Comparison of ENCODE assay signal across 8 mouse cellular contexts in the genomic region with DNA sequence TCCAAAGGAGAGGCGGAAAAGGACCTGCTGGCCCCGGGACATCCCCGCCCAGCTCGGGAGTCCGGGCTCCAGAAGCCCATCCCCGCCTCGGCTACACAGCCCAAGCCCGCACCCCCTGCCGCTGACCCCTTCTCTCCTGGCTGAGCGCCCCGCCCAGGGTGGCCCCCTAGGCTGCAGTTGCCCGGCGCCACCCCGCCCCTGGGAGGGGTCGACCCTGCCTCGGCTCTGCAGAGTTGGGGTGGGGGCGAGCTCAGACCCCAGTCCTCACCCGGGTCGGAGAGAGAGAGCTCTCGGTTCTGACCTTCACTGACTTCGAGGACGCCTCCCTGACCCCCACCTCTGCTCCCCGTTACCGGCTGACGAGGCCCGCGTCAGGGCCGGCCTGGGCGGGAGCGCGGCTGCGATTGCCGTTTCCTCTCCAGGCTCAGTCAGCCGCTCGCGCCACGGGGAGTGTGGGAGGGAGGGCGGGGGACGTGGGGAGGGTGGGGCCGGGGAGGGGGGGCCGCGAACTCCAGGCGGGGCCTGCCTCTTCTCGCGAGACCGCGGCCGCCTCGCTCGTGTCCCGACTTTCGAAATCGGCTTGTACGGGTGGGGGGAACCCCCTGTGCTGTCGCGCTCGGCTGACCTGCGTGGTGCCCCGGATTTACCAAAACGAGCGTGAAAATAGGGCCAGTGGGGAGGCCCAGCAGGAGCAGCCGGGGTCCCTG. TPM values are rescaled to one million over a fixed set of nuclear protein-coding genes. Genes with fewer than 3 reads are reported as not detected.
A peak's percentile ranks its signal among the peaks of the same experiment; 100 is the strongest.
DNase-seq lines count a peak whose midpoint lies in the region; ATAC-seq and TF ChIP-seq lines count a peak whose summit lies in the region.

A gene (minus strand): TSS at position 481 of the 707 bp plus-strand sequence.

- peaks cover 28% of the 10 kb centered on the region for H3K4me1 ChIP-seq in forebrain, embryonic 15.5 days
- no peaks in the 10 kb centered on the region for H3K4me1 ChIP-seq in lung, embryonic 14.5 days (ENCODE audit: insufficient read depth)
- H3K4me1 ChIP-seq in olfactory bulb, adult 2 months (ENCODE audit: control insufficient read depth, insufficient read depth, low read length): no peaks in the 10 kb centered on the region
- peaks cover 2% of the 10 kb centered on the region for H3K4me1 ChIP-seq in thymus, adult 2 months (replicated peaks; ENCODE audit: control insufficient read depth, insufficient read depth, low read length)

- TF ChIP-seq CTCF in layer of hippocampus, adult 2 months (conservative IDR thresholded peaks at IDR 0.05): 0 out of 2 replicates have a peak, but pooled peaks have one; percentile 8
- TF ChIP-seq CTCF in lung, embryonic 14.5 days (IDR thresholded peaks at IDR 0.05; ENCODE audit: low read depth): no peak
- no peak for TF ChIP-seq CTCF in olfactory bulb, adult 2 months (IDR thresholded peaks at IDR 0.05; ENCODE audit: insufficient read depth, low read depth, low read length)
- no peak for TF ChIP-seq CTCF in thymus, adult 2 months (IDR thresholded peaks at IDR 0.05; ENCODE audit: borderline replicate concordance, control insufficient read depth, extremely low read depth, insufficient read depth, low read length, poor library complexity)

- WGBS in forebrain, embryonic 15.5 days: under 1% methylated on average over 59 of the region's 62 CpGs
- WGBS in lung, embryonic 14.5 days: 1% methylated on average over 46 of the region's 62 CpGs
- WGBS in olfactory bulb, adult 2 months: under 1% methylated on average over 58 of the region's 62 CpGs
- WGBS in thymus, adult 2 months: 1% methylated on average over 50 of the region's 62 CpGs

- H3K36me3 ChIP-seq in forebrain, embryonic 15.5 days: no peaks in the 10 kb centered on the region
- H3K36me3 ChIP-seq in lung, embryonic 14.5 days (ENCODE audit: insufficient read depth): peaks cover 7% of the 10 kb centered on the region
- H3K36me3 ChIP-seq in thymus, adult 2 months (ENCODE audit: control insufficient read depth, insufficient read depth, low read length): no peaks in the 10 kb centered on the region

- H3K4me2 ChIP-seq in forebrain, embryonic 15.5 days (replicated peaks): peak within 1 kb of the TSS; percentile 74
- peak within 1 kb of the TSS; percentile 93 for H3K4me2 ChIP-seq in lung, embryonic 14.5 days

- H3K4me3 ChIP-seq in forebrain, embryonic 15.5 days: peak within 1 kb of the TSS; percentile 96
- H3K4me3 ChIP-seq in layer of hippocampus, adult 2 months: peak within 1 kb of the TSS; percentile 96
- H3K4me3 ChIP-seq in lung, embryonic 14.5 days (ENCODE audit: low read depth, low read length): peak within 1 kb of the TSS; percentile 92
- H3K4me3 ChIP-seq in olfactory bulb, adult 2 months (ENCODE audit: insufficient read depth, low read depth, low read length): peak within 1 kb of the TSS; percentile 78
- peak within 1 kb of the TSS; percentile 88 for H3K4me3 ChIP-seq in thymus, adult 2 months (ENCODE audit: control insufficient read depth, insufficient read depth, low read length)

- H3K27me3 ChIP-seq in forebrain, embryonic 15.5 days: no peaks in the 10 kb centered on the region
- H3K27me3 ChIP-seq in lung, embryonic 14.5 days (ENCODE audit: insufficient read depth, low read length): no peaks in the 10 kb centered on the region
- no peaks in the 10 kb centered on the region for H3K27me3 ChIP-seq in thymus, adult 2 months (ENCODE audit: control insufficient read depth, insufficient read depth, low read length)

- peak; percentile 86 for TF ChIP-seq POLR2A in olfactory bulb, adult 2 months (IDR thresholded peaks at IDR 0.05; ENCODE audit: insufficient read depth, low read depth, low read length)
- peak; percentile 93 for TF ChIP-seq POLR2A in thymus, adult 2 months (IDR thresholded peaks at IDR 0.05; ENCODE audit: control insufficient read depth, extremely low read depth, insufficient read depth, low read length, poor library complexity)

- ATAC-seq in forebrain, embryonic 15.5 days (replicated peaks): peak; percentile 88
- ATAC-seq in lung, embryonic 14.5 days (ENCODE audit: insufficient read depth): peak; percentile 90

- intact Hi-C loops in heart, postnatal 25 days (cut with DNase I): loop anchor here (2.0 to 10.0 kb wide), 3 partner anchors 42 to 686 kb away; a partner anchor contains a TSS

- H3K27ac ChIP-seq in forebrain, embryonic 15.5 days (replicated peaks): peak within 1 kb of the TSS; percentile 99
- peak within 1 kb of the TSS; percentile 100 for H3K27ac ChIP-seq in layer of hippocampus, adult 2 months
- H3K27ac ChIP-seq in lung, embryonic 14.5 days (ENCODE audit: low read depth): peak within 1 kb of the TSS; percentile 98
- peak within 1 kb of the TSS; percentile 99 for H3K27ac ChIP-seq in olfactory bulb, adult 2 months (ENCODE audit: insufficient read depth, low read depth, low read length)
- peak within 1 kb of the TSS; percentile 85 for H3K27ac ChIP-seq in thymus, adult 2 months (ENCODE audit: control insufficient read depth, insufficient read depth, low read length)

- peak within 1 kb of the TSS; percentile 95 for H3K9ac ChIP-seq in forebrain, embryonic 15.5 days (replicated peaks)
- H3K9ac ChIP-seq in lung, embryonic 14.5 days: peak within 1 kb of the TSS; percentile 94

- peak; percentile 90 for DNase-seq in ES-CJ7 (ENCODE audit: low read depth, low spot score)
- peak; percentile 88 for DNase-seq in cerebellum, adult 11 months
- DNase-seq in heart, postnatal 25 days (ENCODE audit: low spot score): peak; percentile 88
- DNase-seq in layer of hippocampus, adult 2 months (ENCODE audit: low spot score in 2 of 2): peak; percentile 89 to 94
- DNase-seq in lung, embryonic 14.5 days: peak; percentile 95
- DNase-seq in thymus, adult 2 months: peak; percentile 93

- no peaks in the 10 kb centered on the region for H3K9me3 ChIP-seq in forebrain, embryonic 15.5 days
- no peaks in the 10 kb centered on the region for H3K9me3 ChIP-seq in lung, embryonic 14.5 days (ENCODE audit: low read depth, low read length)

RNA-seq across cellular contexts. Expression of the gene that starts here (rescaled TPM):
- 72.0 and 73.8 TPM in 2 replicates for polyA plus RNA-seq in forebrain, embryonic 15.5 days (2015; fragmentation: Nextera tagmentation; extraction: Ambion mirVana)
- total RNA-seq in heart, postnatal 25 days (2021): 10 to 100 TPM; 41.2 to 46.8 TPM
- 10 to 100 TPM; 87.7 to 92.2 TPM for total RNA-seq in layer of hippocampus, adult 2 months (2021)
- 63.7 and 64.2 TPM in 2 replicates for polyA plus RNA-seq in lung, embryonic 14.5 days (2014; fragmentation: Nextera tagmentation; extraction: Ambion mirVana)
- polyA plus RNA-seq in olfactory bulb, adult 2 months (2012; ENCODE audit: insufficient read depth, insufficient read length, low replicate concordance, missing spikeins): 522 TPM in 1 of 2 replicates, not detected in the other
- polyA plus RNA-seq in thymus, adult 2 months (2012; rRNA removed): 44.6 and 48.6 TPM in 2 replicates

Comparison
In these comparisons a context has a peak if more than half of its experiments do, and no peak if none do; other contexts are left out.
1. Peak in every context shown above with its lines: DNase-seq, ATAC-seq, H3K4me3 ChIP-seq and H3K27ac ChIP-seq.